Mouse (Mus musculus) neural tube, embryonic 15.5 days (tissue): ENCODE data around the gene Ssc5d. TPM values are rescaled to one million over a fixed set of nuclear protein-coding genes. Genes with fewer than 3 reads are reported as not detected.
A peak's percentile ranks its signal among the peaks of the same experiment; 100 is the strongest.

ENCODE experiments used
- ATAC-seq: fragments of 200-750 bp; cut with Nextera tagmentation; 2 replicates; pipeline ENCODE4 v1.8.0; 2017; ENCODE audit warnings: mild to moderate bottlenecking, moderate TSS enrichment, moderate library complexity; ENCODE audit not compliant: low FRiP score
- H3K27ac ChIP-seq: fragments of 300-500 bp; sonication (generic); replicated peaks from 2 replicates; pipeline ENCODE4 v1.5.1; 2015; ENCODE audit warnings: mild to moderate bottlenecking, inconsistent platforms
- H3K27me3 ChIP-seq: fragments of 300-500 bp; sonication (generic); replicated peaks from 2 replicates; pipeline ENCODE4 v1.6.1; 2015; ENCODE audit warnings: inconsistent platforms
- H3K36me3 ChIP-seq: fragments of 300-500 bp; sonication (generic); 2 replicates; pipeline ENCODE4 v1.6.1; 2015; ENCODE audit warnings: inconsistent platforms
- H3K4me1 ChIP-seq: fragments of 300-500 bp; sonication (generic); 2 replicates; pipeline ENCODE4 v1.6.1; 2015; ENCODE audit warnings: inconsistent platforms
- H3K4me2 ChIP-seq: fragments of 300-500 bp; sonication (generic); 2 replicates; pipeline ENCODE4 v1.6.1; 2015; ENCODE audit warnings: inconsistent platforms, mild to moderate bottlenecking, moderate library complexity
- H3K4me3 ChIP-seq: fragments of 300-500 bp; sonication (generic); replicated peaks from 2 replicates; pipeline ENCODE4 v1.5.1; 2015; ENCODE audit warnings: mild to moderate bottlenecking, inconsistent platforms
- H3K9ac ChIP-seq: fragments of 300-500 bp; sonication (generic); replicated peaks from 2 replicates; pipeline ENCODE4 v1.6.1; 2015; ENCODE audit warnings: mild to moderate bottlenecking, inconsistent platforms
- H3K9me3 ChIP-seq: fragments of 300-500 bp; sonication (generic); replicated peaks from 2 replicates; pipeline ENCODE4 v1.6.1; 2016; ENCODE audit warnings: inconsistent platforms
- WGBS: fragments of 180-500 bp; shearing (Covaris S2); methylation state at CpG from one replicate; pipeline ENCODE4 v1.1.7; 2015; ENCODE audit warnings: mixed read lengths; 5-methylcytosine and 5-hydroxymethylcytosine counted together
- polyA plus RNA-seq: library from polyadenylated mRNA; unstranded; fragments of >200 nt; fragmentation: Nextera tagmentation; extraction: Ambion mirVana; gene quantifications from 2 replicates; pipeline ENCODE4 v1.2.1, GENCODE M21; 2015

The Ssc5d gene
- polyA plus RNA-seq, 1 experiment from 2014 or later = 1.00 TPM

- Histone ChIP-seq H3K4me2 (peak overlapping the region; percentile 95), H3K27ac (peak overlapping the region; percentile 99), H3K9ac (peak overlapping the region; percentile 64; the same call in 1 of the 2 replicates), H3K27me3 (no peaks in the 10 kb centered on the region), H3K36me3 (peaks cover 31% of the 10 kb centered on the region), H3K4me3 (0 out of 2 replicates have a peak overlapping the region, but pooled peaks have one; percentile 47), H3K4me1 (peaks cover 70% of the 10 kb centered on the region), H3K9me3 (no peaks in the 10 kb centered on the region)
- WGBS = 65% methylated on average over 23 of the region's 23 CpGs
- ATAC-seq = no peak
These were observed 4.4 kb upstream of the Ssc5d start for GRCm38 (mm10) chr7:4920976-4921823.

GRCm38 (mm10) chr7:4921824-4922482 is 3.6 kb upstream of the Ssc5d start, which contains the start of gene Nat14:
Nat14 (plus strand) TSS chr7:4922028.
- H3K4me1 ChIP-seq = peaks cover 64% of the 10 kb centered on the region

GRCm38 (mm10) chr7:4922508-4922907 is 3.1 kb upstream of the Ssc5d start:
- 0% methylated on average over 14 of the region's 14 CpGs for WGBS
- Histone ChIP-seq H3K4me1 (peaks cover 59% of the 10 kb centered on the region), H3K4me2 (peak overlapping the region; percentile 95), H3K9ac (peak overlapping the region; percentile 64), H3K27ac (peak overlapping the region; percentile 99), H3K9me3 (no peaks in the 10 kb centered on the region), H3K36me3 (peaks cover 31% of the 10 kb centered on the region), H3K4me3 (peak overlapping the region; percentile 47), H3K27me3 (no peaks in the 10 kb centered on the region)
- ATAC-seq = peak; percentile 88

More at GRCm38 (mm10) chr7:4921824-4922482, 3.6 kb upstream of the Ssc5d start, which contains the start of gene Nat14:
- H3K27ac ChIP-seq = peak within 1 kb of the TSS; percentile 99
- 30% methylated on average over 8 of the region's 8 CpGs for WGBS
- H3K27me3 ChIP-seq = no peaks in the 10 kb centered on the region
- peak within 1 kb of the TSS; percentile 95 for H3K4me2 ChIP-seq
- peak within 1 kb of the TSS; percentile 47 for H3K4me3 ChIP-seq
- no peak for ATAC-seq
- peaks cover 31% of the 10 kb centered on the region for H3K36me3 ChIP-seq
- no peaks in the 10 kb centered on the region for H3K9me3 ChIP-seq
- H3K9ac ChIP-seq = peak within 1 kb of the TSS; percentile 64

GRCm38 (mm10) chr7:4922931-4923565 is 2.5 kb upstream of the Ssc5d start:
- ATAC-seq = peak; percentile 77
- peak overlapping the region; percentile 95 for H3K4me2 ChIP-seq
- H3K9ac ChIP-seq = peak overlapping the region; percentile 64
- peak overlapping the region; percentile 99 for H3K27ac ChIP-seq
- no peaks in the 10 kb centered on the region for H3K27me3 ChIP-seq
- peaks cover 31% of the 10 kb centered on the region for H3K36me3 ChIP-seq
- H3K9me3 ChIP-seq = no peaks in the 10 kb centered on the region
- H3K4me1 ChIP-seq = peaks cover 55% of the 10 kb centered on the region
- under 1% methylated on average over 14 of the region's 14 CpGs for WGBS
- peak overlapping the region; percentile 47 for H3K4me3 ChIP-seq

- H3K36me3 ChIP-seq = peaks cover 24% of the 10 kb centered on the region
- H3K4me3 ChIP-seq = peak overlapping the region; percentile 47
- H3K9ac ChIP-seq = peak overlapping the region; percentile 64
- peak overlapping the region; percentile 99 for H3K27ac ChIP-seq
- H3K27me3 ChIP-seq = no peaks in the 10 kb centered on the region
- peaks cover 55% of the 10 kb centered on the region for H3K4me1 ChIP-seq
- no peaks in the 10 kb centered on the region for H3K9me3 ChIP-seq
- peak; percentile 9 for ATAC-seq
- 3% methylated on average over 37 of the region's 37 CpGs for WGBS
- H3K4me2 ChIP-seq = peak overlapping the region; percentile 95
These were observed 1.8 kb upstream of the Ssc5d start for GRCm38 (mm10) chr7:4923586-4924364.

GRCm38 (mm10) chr7:4924483-4924882 is 1.1 kb upstream of the Ssc5d start:
- ATAC-seq = no peak
- H3K9ac ChIP-seq = peak overlapping the region; percentile 64
- H3K36me3 ChIP-seq = peaks cover 17% of the 10 kb centered on the region
- H3K27me3 ChIP-seq = no peaks in the 10 kb centered on the region
- H3K4me1 ChIP-seq = peaks cover 55% of the 10 kb centered on the region
- peak overlapping the region; percentile 47 for H3K4me3 ChIP-seq
- H3K9me3 ChIP-seq = no peaks in the 10 kb centered on the region
- H3K4me2 ChIP-seq = peak overlapping the region; percentile 95
- peak overlapping the region; percentile 99 for H3K27ac ChIP-seq
- WGBS = 2% methylated on average over 4 of the region's 4 CpGs

- Histone ChIP-seq H3K9me3 (no peaks in the 10 kb centered on the region), H3K27ac (peak overlapping the region; percentile 99), H3K4me2 (peak overlapping the region; percentile 95), H3K9ac (no peak overlapping the region), H3K27me3 (no peaks in the 10 kb centered on the region), H3K4me1 (peaks cover 55% of the 10 kb centered on the region), H3K4me3 (no peak overlapping the region), H3K36me3 (peaks cover 13% of the 10 kb centered on the region)
- 9% methylated on average over 3 of the region's 4 CpGs for WGBS
- no peak for ATAC-seq
These were observed 689 bp upstream of the Ssc5d start for GRCm38 (mm10) chr7:4924891-4925301.

- H3K4me2 ChIP-seq = no peak overlapping the region
- ATAC-seq = no peak
- no peaks in the 10 kb centered on the region for H3K27me3 ChIP-seq
- H3K4me3 ChIP-seq = no peak overlapping the region
- no peak overlapping the region for H3K27ac ChIP-seq
- WGBS = 50% methylated on average over 16 of the region's 16 CpGs
- peaks cover 44% of the 10 kb centered on the region for H3K4me1 ChIP-seq
- 0 out of 2 replicates have a peak overlapping the region, but pooled peaks have one; percentile 28 for H3K9ac ChIP-seq
- H3K9me3 ChIP-seq = no peaks in the 10 kb centered on the region
- H3K36me3 ChIP-seq = no peaks in the 10 kb centered on the region
These were observed 1.3 kb downstream of the Ssc5d start for GRCm38 (mm10) chr7:4926849-4927248.

GRCm38 (mm10) chr7:4927711-4928110 is 2.1 kb downstream of the Ssc5d start:
- no peak overlapping the region for H3K4me3 ChIP-seq
- ATAC-seq = no peak
- H3K36me3 ChIP-seq = no peaks in the 10 kb centered on the region
- H3K4me1 ChIP-seq = peaks cover 37% of the 10 kb centered on the region
- no peaks in the 10 kb centered on the region for H3K9me3 ChIP-seq
- no peaks in the 10 kb centered on the region for H3K27me3 ChIP-seq
- 69% methylated on average over 8 of the region's 8 CpGs for WGBS
- no peak overlapping the region for H3K9ac ChIP-seq
- H3K4me2 ChIP-seq = no peak overlapping the region
- H3K27ac ChIP-seq = no peak overlapping the region

GRCm38 (mm10) chr7:4928323-4928722 is 2.7 kb downstream of the Ssc5d start:
- H3K4me1 ChIP-seq = peaks cover 30% of the 10 kb centered on the region
- H3K4me3 ChIP-seq = no peak overlapping the region
- no peak overlapping the region for H3K9ac ChIP-seq
- H3K4me2 ChIP-seq = no peak overlapping the region
- 73% methylated on average over 17 of the region's 17 CpGs for WGBS
- ATAC-seq = no peak
- H3K36me3 ChIP-seq = no peaks in the 10 kb centered on the region
- no peaks in the 10 kb centered on the region for H3K27me3 ChIP-seq
- H3K9me3 ChIP-seq = no peaks in the 10 kb centered on the region
- H3K27ac ChIP-seq = no peak overlapping the region

- no peak for ATAC-seq
These were observed 7.5 kb downstream of the Ssc5d start for GRCm38 (mm10) chr7:4933103-4933502.

More at GRCm38 (mm10) chr7:4933103-4933502, 7.5 kb downstream of the Ssc5d start:
- 56% methylated on average over 12 of the region's 12 CpGs for WGBS
- H3K4me1 ChIP-seq = no peaks in the 10 kb centered on the region
- H3K36me3 ChIP-seq = no peaks in the 10 kb centered on the region
- no peak overlapping the region for H3K27ac ChIP-seq
- H3K4me3 ChIP-seq = no peak overlapping the region
- no peak overlapping the region for H3K4me2 ChIP-seq
- H3K9ac ChIP-seq = no peak overlapping the region
- H3K27me3 ChIP-seq = no peaks in the 10 kb centered on the region
- no peaks in the 10 kb centered on the region for H3K9me3 ChIP-seq
